Mouse (Mus musculus) heart, postnatal 10 days (tissue): Measurements from ENCODE around the gene Pum2. TPM values are rescaled to one million over a fixed set of nuclear protein-coding genes. Genes with fewer than 3 reads are reported as not detected.
"Not testable (repeated sequence)": the region's sequence is repeated elsewhere in the genome, so short reads cannot be mapped to it uniquely, and the experiment has no call there.

Experiments used
- DNase-seq, 2 experiments: peaks; one replicate each; pipeline ENCODE4 v3.0.0; 2021
- intact Hi-C: fragments of 180-260 bp; cut with DNase I; formaldehyde crosslinking; loops from one replicate; pipeline ENCODE4 v1.15.1; 2025
- total RNA-seq, 2 experiments: library from RNA; stranded (reverse); gene quantifications; 2 replicates each; pipeline ENCODE4 v1.2.3; 2021

Pum2 gene
- total RNA-seq = 100 to 1,000 TPM; 136 to 147 TPM

GRCm38 (mm10) chr12:8673974-8674306, at the start of gene Pum2:
Gene Pum2 (plus strand): TSS chr12:8674134.
- intact Hi-C loops = loop anchor here (2.0 to 10.0 kb wide), 2 partner anchors 15 to 901 kb away; partner anchors contain the start of gene Osr1

GRCm38 (mm10) chr12:8629537-8629936, 44.4 kb upstream of the Pum2 start:
- DNase-seq = no peak
- intact Hi-C loops = no loop called here

More at GRCm38 (mm10) chr12:8673974-8674306, at the start of gene Pum2:
- peak; percentile 94 for DNase-seq

GRCm38 (mm10) chr12:8631691-8632090, 42.2 kb upstream of the Pum2 start:
- intact Hi-C loops = loop anchor here (10.0 kb wide), 1 partner anchor 307 kb away; no protein-coding TSS in a partner anchor
- no peak for DNase-seq

GRCm38 (mm10) chr12:8632737-8633365, 41.1 kb upstream of the Pum2 start:
- intact Hi-C loops = loop anchor here (10.0 kb wide), 1 partner anchor 308 kb away; no protein-coding TSS in a partner anchor
- DNase-seq = no peak

- DNase-seq = no peak
- intact Hi-C loops = loop anchor here (10.0 kb wide), 1 partner anchor 310 kb away; no protein-coding TSS in a partner anchor
These were observed 39.6 kb upstream of the Pum2 start for GRCm38 (mm10) chr12:8634306-8634705.

- intact Hi-C loops = loop anchor here (5.0 to 10.0 kb wide), 2 partner anchors 311 to 392 kb away; partner anchors contain the start of gene Ttc32
- DNase-seq = peak in 1 of 2 experiments; percentile 14
These were observed 38.4 kb upstream of the Pum2 start for GRCm38 (mm10) chr12:8635546-8635945.

GRCm38 (mm10) chr12:8636945-8637344, 37.0 kb upstream of the Pum2 start:
- intact Hi-C loops = loop anchor here (5.0 to 10.0 kb wide), 2 partner anchors 312 to 390 kb away; partner anchors contain the start of gene Ttc32
- peak; percentile 10 to 53 for DNase-seq

- intact Hi-C loops = loop anchor here (5.0 to 10.0 kb wide), 2 partner anchors 314 to 389 kb away; partner anchors contain the start of gene Ttc32
- peak; percentile 78 to 91 for DNase-seq
These were observed 35.4 kb upstream of the Pum2 start for GRCm38 (mm10) chr12:8638411-8639087.

GRCm38 (mm10) chr12:8640186-8640585, 33.7 kb upstream of the Pum2 start:
- intact Hi-C loops = loop anchor here (2.0 to 5.0 kb wide), 2 partner anchors 31 to 362 kb away; no protein-coding TSS in a partner anchor
- DNase-seq = peak in 1 of 2 experiments; percentile 10

GRCm38 (mm10) chr12:8640711-8641424, 33.1 kb upstream of the Pum2 start:
- DNase-seq = peak; percentile 99
- intact Hi-C loops = loop anchor here (2.0 to 5.0 kb wide), 2 partner anchors 30 to 361 kb away; no protein-coding TSS in a partner anchor

GRCm38 (mm10) chr12:8641425-8641735, 32.6 kb upstream of the Pum2 start:
- DNase-seq = no peak
- intact Hi-C loops = loop anchor here (2.0 to 5.0 kb wide), 2 partner anchors 29 to 361 kb away; no protein-coding TSS in a partner anchor

- DNase-seq, intact Hi-C loops: not testable (repeated sequence)
These were observed 25.7 kb upstream of the Pum2 start for GRCm38 (mm10) chr12:8648211-8648610.

- DNase-seq, intact Hi-C loops: not testable (repeated sequence)
These were observed 23.9 kb upstream of the Pum2 start for GRCm38 (mm10) chr12:8650027-8650426.

- DNase-seq = no peak
- intact Hi-C loops = no loop called here
These were observed 17.3 kb upstream of the Pum2 start for GRCm38 (mm10) chr12:8656596-8656995.

GRCm38 (mm10) chr12:8657116-8657515, 16.8 kb upstream of the Pum2 start:
- intact Hi-C loops = no loop called here
- DNase-seq = no peak

GRCm38 (mm10) chr12:8657629-8658366, 16.1 kb upstream of the Pum2 start:
- intact Hi-C loops = no loop called here

GRCm38 (mm10) chr12:8659406-8660279, 14.3 kb upstream of the Pum2 start:
- intact Hi-C loops = no loop called here
- no peak for DNase-seq

More at GRCm38 (mm10) chr12:8657629-8658366, 16.1 kb upstream of the Pum2 start:
- DNase-seq = no peak

GRCm38 (mm10) chr12:8661747-8662146, 12.2 kb upstream of the Pum2 start:
- DNase-seq = no peak
- intact Hi-C loops = no loop called here

GRCm38 (mm10) chr12:8662175-8662574, 11.8 kb upstream of the Pum2 start:
- DNase-seq = no peak
- intact Hi-C loops = no loop called here
